Mouse (Mus musculus) 3134 (cell line): Measurements from ENCODE around the gene Hsd17b14.

Source experiments
- DNase-seq: peaks from one replicate; pipeline ENCODE4 v3.0.0-alpha.2; 2011; ENCODE audit warnings: low spot score; ENCODE audit not compliant: insufficient read length; ENCODE audit errors: extremely low read depth

Hsd17b14 gene

DNA sequence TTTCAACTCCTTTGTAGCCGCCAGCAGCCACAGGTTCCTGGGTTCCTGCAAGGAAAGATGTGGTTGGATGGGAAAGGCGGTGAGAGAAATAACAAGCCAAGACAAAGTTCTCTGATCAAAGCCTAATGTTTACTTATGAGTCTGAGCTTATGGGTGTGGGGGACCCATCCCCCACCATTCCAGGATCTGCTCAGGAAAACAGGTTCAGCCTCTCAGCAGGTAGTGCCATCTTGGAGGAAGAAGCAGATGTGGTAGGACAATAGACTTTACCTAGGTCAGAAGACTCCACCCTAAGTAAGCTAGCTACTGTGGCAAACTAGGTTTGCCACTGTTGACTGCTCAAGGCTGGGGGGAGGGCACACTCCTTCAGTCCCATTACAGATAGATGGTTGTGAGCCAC, 10.1 kb downstream of the Hsd17b14 start:
- DNase-seq = no peak

DNA sequence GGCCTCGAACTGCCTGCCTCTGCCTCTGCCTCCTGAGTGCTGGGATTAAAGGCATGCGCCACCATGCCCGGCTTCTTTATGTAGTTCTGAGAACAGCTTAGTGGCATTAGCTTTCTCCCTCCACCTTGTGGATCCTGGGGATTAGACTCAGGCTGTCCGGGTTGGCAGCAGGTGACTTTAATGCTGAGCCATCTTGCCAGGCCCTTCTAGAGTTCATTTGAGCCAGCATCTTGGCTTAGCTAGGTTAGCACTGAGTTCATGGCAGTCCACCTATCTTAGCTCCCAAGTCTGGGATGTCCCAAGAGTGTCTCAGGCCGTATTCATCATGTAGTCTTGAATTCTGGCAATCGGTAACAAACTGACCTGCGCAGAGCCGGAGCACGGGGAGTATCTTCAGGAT, 10.8 kb downstream of the Hsd17b14 start:
- no peak for DNase-seq

DNA sequence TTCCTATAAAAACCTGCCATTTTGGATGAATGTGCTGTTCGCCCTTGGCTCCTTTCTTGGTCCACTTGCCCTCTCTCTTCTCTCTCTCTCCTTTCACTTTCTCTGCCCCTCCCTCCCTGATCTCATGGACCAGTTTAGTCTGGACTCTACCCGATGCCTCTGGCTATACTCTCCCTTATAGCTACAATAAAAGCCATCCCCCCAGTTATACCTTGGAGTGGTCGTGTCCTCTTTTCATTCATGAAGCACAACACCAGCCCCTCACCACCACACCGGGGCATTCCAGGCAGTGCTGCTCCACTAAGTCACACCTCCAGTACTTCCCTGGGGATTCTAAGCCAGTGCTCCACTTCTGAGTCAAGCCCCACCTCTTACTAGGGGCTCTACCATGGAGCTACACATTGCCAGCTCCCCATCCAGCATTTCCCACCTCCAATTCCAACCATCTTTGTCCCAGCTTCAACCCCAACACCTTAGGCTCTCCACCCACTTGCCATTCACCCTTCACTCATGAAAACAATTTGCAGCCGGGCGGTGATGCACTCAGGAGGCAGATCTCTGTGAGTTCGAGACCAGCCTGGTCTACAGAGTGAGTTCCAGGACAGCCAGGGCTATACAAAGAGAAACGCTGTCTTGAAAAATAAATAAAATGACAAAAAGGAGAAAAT, 12.6 kb downstream of the Hsd17b14 start:
- DNase-seq = no peak

DNA sequence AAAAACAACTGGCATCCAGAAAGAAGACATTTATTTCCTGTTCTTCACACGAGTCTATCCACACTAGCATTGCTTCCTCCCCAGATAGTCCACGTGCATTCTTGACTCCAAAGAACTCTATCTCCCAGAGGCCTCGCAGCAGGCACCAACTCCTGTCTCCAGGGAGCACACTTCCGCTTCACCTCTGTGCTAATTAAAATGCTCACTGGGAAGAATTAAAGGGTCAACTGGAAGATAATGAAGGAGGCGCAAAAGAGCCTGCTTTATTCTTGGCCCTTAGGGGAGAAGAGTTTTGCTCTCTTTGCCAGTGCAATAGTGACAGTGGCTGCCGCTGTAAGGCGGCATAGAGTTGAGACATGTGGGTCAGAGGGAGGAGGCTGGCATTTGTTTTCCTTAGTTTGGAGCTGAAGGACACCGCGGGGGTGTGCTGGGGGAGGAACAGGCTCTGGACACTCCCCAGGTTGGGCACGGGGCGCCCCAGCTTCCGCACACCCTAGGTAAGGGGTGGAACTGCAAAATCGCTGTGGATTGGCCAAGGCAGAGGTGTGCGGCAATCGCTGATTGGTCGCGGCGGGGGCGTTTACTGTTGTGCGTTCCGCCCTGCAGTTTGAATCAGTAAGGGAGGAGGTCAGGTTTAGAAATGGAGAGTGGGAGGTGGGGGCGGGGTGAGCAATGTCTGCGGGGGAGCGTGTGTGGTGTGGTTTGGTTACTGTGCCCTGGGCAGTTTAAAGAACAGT, 13.3 kb downstream of the Hsd17b14 start:
- peak; percentile 93 for DNase-seq

DNA sequence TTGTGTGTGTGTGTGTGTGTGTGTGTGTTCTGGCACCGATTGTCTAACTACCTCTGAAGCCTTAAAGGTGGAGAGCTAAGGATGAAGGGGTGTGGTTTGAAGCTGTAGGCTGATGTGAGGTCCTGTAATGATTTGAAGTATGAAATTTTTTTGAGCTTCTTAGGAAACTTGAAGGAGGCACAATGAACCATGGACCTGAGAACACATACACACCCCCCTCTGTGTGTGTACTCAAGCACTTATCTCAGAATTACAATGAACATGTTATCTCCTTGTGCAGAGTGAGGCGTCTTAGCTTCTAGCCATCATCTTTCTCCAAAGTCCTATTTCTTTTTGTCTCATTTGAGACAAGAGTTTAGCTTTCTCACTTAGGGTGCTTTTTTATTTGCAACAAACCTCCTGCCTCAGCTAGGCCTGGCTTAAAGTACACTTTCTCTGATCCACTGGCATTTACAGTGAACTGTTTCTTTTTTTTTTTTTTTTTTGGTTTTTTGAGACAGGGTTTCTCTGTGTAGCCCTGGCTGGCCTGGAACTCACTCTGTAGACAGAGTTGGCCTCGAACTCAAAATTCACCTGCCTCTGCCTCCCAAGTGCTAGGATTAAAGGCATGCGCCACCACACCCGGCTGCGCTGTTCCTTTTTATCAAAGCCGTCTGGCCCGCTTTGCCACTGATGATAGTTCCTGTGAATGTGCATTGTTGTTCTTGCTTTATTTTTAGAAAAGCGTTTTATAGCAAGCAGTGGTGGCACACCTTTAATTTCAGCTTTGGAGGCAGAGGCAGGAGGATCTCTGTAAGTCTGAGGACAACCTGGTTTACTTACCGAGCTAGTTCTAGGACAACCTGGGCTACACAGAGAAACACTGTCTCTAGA, 14.1 kb downstream of the Hsd17b14 start:
- DNase-seq = no peak

DNA sequence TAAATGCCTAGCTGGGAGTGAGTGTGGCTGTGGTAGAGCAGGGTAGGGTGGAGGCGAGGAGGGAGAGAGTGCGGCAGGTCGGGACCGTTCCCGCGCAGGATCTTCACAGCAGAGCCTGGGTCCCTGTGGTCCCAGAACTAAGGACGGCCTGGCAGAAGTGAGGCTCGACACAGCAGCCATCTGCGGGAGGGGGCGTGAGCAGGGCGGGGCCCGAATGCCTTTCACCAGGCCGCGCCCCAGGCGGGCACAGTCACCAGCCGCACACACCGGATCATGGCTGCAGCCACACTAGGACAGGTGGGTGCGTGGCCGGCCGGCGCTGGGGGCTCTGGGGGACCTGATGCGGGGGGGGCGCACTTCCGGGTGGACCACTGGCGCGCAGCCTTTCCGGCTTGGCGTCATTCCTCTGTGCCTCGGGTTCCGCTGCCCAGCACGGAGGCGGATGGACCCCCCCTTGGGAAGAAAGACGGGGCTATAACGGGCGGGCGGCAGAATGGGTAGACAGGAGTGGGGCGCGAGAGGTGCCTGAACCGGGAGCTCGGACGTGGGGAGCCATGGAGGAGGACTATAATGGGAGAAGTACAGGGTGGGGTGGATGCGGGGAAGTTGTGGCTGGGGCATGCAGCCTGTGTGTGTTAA, 15.5 kb downstream of the Hsd17b14 start, which contains the start of gene Bcat2:
Gene Bcat2 (plus strand): TSS at position 51 of the 639 bp plus-strand sequence.
- peak; percentile 85 for DNase-seq

DNA sequence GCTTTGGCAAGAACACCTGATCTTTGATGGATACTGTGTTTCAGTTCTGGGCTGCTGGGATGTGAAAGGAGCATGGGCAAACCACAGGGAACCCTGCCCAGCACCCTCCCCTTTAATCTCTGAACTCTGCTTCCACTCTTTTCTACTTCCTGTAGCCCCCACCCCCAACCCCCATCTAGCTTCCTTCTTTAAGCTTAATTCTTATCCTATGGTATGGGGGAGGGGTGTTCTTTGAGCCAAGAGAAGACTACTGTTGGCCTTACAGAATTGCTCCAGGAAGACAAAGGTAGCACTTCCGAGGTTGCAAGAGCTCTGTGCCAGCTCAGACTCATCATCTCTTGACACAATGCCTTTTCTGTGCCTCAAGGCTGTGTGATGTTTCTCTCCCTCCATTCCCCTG, 17.3 kb downstream of the Hsd17b14 start:
- DNase-seq = no peak

DNA sequence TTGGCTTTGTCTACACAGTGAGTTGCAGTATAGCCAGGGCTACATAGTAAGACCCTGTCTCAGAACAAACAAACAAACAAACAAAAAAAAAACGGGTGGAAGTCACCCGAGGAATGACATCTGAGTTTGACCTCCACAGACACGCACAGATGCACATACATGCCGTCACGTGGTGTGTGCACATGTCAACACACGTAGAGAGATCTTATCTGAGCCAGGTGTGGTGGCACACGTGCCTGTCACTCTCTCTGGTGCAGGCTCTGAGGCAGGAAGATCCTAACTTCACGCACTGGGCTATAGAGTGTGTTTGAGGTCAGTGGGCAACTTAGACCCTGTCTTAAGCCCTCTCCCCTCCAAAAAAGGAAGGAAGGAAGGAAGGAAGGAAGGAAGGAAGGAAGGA, 19.3 kb downstream of the Hsd17b14 start:
- DNase-seq = no peak

DNA sequence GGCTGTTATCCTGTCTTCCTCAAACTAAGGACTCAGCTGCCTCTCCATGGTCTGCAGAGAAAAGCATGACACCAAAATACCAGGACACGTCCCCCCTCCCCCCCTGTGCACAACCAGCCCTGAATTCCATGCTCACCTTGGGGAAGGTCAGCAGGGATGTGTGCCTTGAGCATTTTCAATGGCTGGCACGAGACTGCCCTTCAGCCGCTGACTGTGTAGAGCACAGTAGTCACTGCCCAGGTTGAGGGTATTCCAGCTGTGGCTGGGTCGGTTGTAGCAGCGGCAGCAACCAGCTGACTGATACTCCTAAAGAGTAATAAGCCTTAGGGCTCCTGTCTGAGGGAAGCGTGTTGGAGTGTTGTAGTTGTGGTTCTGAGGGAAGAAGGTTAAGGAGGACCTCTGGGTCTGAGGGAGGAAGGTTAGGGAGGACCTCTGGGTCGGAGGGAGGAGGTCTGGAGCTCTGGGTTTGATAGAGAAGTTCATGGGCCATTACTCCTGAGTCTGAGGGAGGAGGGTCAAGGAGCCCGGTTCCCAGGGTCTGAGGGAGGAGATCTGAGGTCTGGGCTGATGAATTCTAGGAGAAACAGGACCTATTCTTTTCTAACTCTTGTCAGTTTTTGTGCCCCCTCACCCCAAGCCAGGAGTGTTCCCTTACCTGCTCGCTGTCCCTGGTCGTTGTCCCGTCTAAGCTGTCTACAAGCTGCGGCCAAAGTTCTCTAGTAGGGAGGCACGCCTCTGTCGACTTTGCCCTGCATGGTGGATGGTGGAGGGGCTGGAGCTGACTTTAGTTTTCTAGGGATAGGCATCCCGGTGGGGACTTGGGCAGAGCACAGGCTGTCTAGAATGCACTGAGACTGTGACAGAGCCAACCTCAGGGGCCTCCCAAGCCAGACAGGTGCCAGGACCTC, 20.0 kb downstream of the Hsd17b14 start:
- no peak for DNase-seq

DNA sequence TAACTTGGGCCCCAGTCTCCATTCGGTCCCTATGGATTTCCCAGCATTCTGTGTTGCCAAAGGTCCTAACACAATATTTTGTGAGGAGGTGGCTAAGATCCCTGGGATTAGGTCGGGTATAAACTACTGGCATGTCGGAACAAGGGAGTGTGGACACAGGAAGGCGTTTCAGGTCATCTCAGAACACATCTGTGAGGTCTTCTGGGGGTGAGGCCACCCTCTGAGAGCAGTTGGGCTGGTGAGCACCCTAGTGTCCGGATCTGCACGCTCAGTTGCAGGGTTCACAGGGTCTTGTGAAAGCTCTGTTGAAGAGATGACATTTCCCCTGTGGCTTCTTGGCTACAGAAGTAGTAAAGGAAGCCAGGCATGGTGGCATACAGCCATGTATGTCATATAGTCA, 31.2 kb downstream of the Hsd17b14 start:
- DNase-seq = no peak

DNA sequence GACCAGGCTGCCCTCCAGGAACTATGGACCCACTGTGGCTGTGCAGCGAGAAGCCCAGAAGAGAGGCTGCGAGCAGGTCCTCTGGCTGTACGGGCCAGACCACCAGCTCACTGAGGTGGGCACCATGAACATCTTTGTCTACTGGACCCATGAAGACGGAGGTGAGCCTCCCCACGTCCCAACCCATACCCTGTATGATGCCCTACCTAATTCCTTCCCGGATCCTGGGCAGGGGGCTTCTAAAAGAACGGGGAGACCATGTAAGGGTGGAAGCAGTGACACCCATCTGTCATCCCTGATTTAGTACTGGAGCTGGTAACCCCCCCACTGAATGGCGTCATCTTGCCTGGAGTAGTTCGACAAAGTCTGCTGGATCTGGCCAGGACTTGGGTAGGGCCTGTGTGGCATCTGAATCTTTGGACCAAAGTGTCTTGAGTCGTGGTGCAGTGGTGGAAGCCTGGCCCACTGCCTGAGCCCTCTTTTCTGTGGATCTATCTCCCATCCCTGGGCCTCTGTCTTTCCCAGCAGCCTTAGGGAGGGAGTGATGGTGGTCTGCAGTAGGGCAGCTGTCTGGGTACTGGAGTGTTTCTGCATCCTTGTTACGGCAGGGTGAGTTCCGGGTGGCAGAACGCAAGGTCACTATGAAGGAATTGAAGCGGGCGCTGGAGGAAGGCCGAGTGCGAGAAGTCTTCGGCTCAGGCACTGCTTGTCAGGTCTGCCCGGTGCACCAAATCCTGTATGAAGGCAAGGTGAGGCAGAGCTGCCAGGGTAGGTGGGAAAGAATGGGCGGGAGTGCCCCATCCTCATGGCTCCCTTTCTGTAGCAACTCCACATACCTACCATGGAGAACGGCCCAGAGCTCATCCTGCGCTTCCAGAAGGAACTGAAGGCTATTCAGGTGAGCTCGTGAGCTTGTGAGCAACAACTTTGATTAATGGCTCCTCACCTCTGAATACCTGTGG, 33.2 kb downstream of the Hsd17b14 start:
- DNase-seq = no peak

DNA sequence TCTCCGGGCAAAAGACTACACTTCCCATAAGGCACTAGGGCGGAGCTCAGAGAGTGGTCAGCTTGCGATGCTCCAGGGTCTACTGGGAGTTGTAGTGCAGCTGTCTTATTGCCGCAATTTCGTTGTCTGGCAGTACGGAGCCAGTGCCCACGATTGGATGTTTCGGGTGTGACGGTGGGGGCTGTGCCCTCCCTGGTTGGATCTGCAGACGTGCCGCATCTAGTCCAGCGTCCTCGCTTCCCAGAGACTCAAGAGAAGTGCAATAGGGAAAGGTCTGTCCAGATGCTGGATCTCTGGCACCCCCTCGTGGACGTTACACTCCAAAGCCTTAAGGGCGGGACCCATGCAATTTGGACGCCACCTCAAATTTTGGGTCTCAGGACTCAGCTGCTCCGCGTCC, 34.5 kb downstream of the Hsd17b14 start:
- DNase-seq = peak; percentile 93

DNA sequence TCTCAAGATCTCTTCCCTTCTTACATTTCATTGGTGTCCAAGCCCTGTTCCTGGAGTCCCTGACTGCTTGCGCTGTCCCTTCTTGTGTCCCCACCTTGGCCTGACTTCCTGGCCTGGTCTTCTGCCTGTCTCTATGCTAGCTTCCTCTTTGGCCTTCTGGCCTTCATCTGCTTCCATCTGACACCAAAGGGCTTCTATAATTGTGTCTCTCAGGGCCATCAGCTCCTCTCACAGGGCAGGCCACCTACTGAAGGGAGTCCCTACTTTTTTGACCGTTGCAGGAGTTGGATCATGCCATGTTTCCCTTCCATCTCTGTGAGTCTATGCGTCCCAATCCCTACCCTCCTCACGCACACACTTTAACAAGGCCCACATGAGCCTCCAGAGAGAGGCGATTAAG, 35.2 kb downstream of the Hsd17b14 start:
- DNase-seq = no peak

DNA sequence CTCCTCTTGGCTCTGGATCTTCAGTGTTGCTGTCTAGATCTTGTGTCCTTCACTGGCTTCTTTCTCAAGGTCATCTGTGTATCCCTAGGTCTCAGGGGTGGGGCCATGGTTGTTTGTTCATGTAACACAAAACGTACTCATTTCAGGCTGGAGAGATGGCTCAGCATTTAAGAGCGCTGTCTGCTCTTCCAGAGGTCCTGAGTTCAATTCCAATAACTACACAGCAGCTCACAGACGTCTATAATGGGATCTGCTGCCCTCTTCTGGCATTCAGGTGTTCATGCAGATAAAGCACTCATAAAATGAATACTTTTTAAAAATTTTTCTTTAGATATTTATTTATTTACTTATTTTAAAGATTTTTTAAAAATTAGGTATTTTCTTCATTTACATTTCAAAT, 36.2 kb downstream of the Hsd17b14 start:
- no peak for DNase-seq

DNA sequence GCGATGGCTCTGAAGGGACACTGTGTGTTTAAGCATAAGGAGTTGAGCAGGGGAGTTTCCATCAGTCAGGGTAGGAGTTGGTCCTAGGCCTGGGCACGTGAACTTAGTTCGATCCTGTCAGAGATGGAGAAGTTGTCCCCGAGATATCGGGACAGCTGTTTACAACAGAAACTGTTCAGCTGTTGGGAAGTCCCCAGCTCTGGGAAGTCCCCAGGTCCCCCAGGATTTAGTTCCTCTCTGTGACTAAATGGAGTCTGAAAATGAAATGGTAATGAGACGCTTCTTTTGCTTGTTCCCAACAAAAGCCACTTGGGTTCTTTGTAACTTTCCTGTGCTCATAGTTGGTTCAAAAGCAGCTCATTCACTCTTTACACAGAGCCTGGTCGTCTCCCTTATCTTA, 37.2 kb downstream of the Hsd17b14 start:
- no peak for DNase-seq

DNA sequence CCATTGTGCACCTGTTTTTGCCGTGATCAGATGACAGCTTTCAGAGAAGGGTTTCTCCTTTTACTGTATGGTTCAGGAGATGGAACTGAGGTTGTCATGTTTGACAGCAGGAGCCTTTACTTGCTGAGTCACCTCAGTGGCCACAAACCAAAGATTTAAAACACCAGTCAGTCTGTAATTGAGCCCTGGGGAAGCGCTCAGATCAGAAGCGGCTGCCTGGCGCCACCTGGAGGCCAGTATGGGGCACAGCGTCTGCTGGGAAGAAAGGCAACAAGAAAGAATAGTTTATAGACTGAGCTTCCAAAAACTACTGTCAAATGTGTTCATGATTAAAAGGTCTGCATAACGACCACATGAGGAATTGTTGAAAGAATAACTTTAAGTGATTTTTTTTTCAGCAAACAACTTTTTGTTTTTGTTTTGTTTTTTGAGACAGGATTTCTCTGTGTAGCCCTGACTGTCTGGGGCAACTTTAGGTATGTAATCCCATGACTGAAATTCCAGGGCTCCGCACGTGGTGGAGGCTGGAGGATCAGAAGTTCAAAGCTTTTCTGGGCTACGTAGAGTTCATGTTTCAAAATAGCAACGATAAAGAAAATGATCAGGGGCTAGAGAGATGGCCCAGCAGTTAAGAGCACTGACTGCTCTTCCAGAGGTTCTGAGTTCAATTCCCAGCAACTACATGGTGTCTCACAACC, 38.6 kb downstream of the Hsd17b14 start:
- DNase-seq = peak; percentile 74

DNA sequence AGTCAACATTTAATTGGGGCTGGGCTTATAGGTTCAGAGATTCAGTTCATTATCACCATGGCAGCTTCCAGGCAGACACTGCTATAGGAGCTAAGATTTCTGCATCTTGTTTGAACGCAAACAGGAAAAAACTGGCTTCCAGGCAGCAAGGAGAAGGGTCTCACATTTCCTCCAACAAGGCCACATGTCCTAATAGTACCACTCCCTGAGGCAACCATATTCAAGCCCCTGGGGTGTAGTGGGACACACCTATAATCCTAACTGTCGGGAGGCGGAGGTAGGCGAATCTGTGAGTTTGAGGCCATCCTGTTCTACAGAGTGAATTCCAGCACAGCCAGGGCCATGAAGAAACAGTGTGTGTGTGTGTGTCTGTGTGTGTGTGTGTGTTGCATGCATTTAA, 40.5 kb downstream of the Hsd17b14 start:
- DNase-seq = no peak

DNA sequence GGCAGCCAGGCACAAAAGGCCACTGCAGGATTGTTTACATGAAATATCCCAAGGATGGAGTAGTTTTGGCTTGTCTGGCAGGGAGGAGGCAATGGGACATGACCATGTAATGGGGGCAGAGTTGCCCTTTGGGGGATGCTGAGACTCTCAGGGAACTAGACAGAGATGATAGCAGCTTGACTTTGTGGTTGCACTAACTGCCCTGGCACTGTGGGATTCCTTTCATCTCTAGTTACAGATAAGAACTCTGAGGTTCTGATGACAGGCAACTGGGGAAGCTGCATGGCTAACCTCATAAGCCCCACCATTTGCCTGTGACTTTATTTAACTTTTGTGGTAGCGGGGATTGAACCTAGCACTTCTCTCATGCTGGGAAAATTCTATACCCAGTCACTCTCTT, 41.4 kb downstream of the Hsd17b14 start:
- DNase-seq = no peak
